Mouse (Mus musculus): Measurements from ENCODE around the gene Dcaf15. TPM values are rescaled to one million over a fixed set of nuclear protein-coding genes. Genes with fewer than 3 reads are reported as not detected.
A peak's percentile ranks its signal among the peaks of the same experiment; 100 is the strongest.

Dcaf15 gene
- polyA plus RNA-seq, 1 experiment from 2014 or later = 8.4 TPM

- peaks cover 12% of the 10 kb centered on the region for H3K36me3 ChIP-seq (ENCODE audit: control insufficient read depth, insufficient read depth, low read length)
- H3K27me3 ChIP-seq (replicated peaks; ENCODE audit: control insufficient read depth, insufficient read depth, low read length) = no peaks in the 10 kb centered on the region
- ATAC-seq (ENCODE audit: low read depth) (no peak), DNase-seq (ENCODE audit: low spot score) (no peak)
- H3K4me2 ChIP-seq (ENCODE audit: low read depth, low read length) = no peak overlapping the region
- no peaks in the 10 kb centered on the region for H3K9me3 ChIP-seq (ENCODE audit: control insufficient read depth, low read length)
- no peak overlapping the region for H3K9ac ChIP-seq (ENCODE audit: low read depth, low read length)
- no peak overlapping the region for H3K27ac ChIP-seq (replicated peaks; ENCODE audit: low read depth, low read length)
- no peak overlapping the region for H3K4me3 ChIP-seq (ENCODE audit: low read depth, low read length)
- WGBS = 94% methylated on average over 6 of the region's 6 CpGs
- H3K4me1 ChIP-seq (ENCODE audit: control insufficient read depth, insufficient read depth, low read length) = peaks cover 6% of the 10 kb centered on the region; the same call in 1 of the 2 replicates
Observed at GRCm38 (mm10) chr8:84106216-84107040, 1.9 kb upstream of the Dcaf15 start.

GRCm38 (mm10) chr8:84105676-84106075 is 1.1 kb upstream of the Dcaf15 start:
- ATAC-seq (ENCODE audit: low read depth) (no peak), DNase-seq (ENCODE audit: low spot score) (no peak)
- H3K9me3 ChIP-seq (ENCODE audit: control insufficient read depth, low read length) = no peaks in the 10 kb centered on the region
- no peak overlapping the region for H3K27ac ChIP-seq (replicated peaks; ENCODE audit: low read depth, low read length)
- 82% methylated on average over 2 of the region's 2 CpGs for WGBS
- no peaks in the 10 kb centered on the region for H3K27me3 ChIP-seq (replicated peaks; ENCODE audit: control insufficient read depth, insufficient read depth, low read length)
- H3K4me2 ChIP-seq (ENCODE audit: low read depth, low read length) = no peak overlapping the region
- H3K4me1 ChIP-seq (ENCODE audit: control insufficient read depth, insufficient read depth, low read length) = peaks cover 6% of the 10 kb centered on the region; the same call in 1 of the 2 replicates
- H3K9ac ChIP-seq (ENCODE audit: low read depth, low read length) = no peak overlapping the region; the same call in 1 of the 2 replicates
- H3K4me3 ChIP-seq (ENCODE audit: low read depth, low read length) = no peak overlapping the region
- H3K36me3 ChIP-seq (ENCODE audit: control insufficient read depth, insufficient read depth, low read length) = peaks cover 15% of the 10 kb centered on the region

DNA sequence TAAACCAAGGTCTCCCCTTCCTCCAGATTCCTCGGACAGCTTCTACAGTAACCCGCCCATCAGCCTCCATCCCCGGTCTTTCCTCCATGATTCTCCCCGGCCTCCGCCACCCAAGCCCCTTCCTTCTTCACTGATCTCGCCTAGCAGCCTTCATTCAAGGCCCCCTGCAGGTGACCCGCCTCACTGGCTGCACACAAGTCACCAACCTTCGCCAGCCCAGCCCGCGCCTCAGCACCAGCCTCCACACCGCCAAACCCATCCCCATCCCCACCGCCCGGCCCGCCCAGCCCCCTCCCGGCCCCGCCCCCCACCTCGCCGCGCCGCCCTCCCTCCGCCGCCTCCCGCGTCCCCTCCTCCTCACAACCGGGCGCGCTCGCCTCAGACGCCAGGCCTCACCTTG is 347 bp downstream of the Dcaf15 start:
- H3K36me3 ChIP-seq (ENCODE audit: control insufficient read depth, insufficient read depth, low read length) = peaks cover 18% of the 10 kb centered on the region
- peaks cover 6% of the 10 kb centered on the region; the same call in 1 of the 2 replicates for H3K4me1 ChIP-seq (ENCODE audit: control insufficient read depth, insufficient read depth, low read length)
- peak overlapping the region; percentile 87 for H3K27ac ChIP-seq (replicated peaks; ENCODE audit: low read depth, low read length)
- DNase-seq (ENCODE audit: low spot score) (peak; percentile 81), ATAC-seq (ENCODE audit: low read depth) (peak; percentile 80)
- H3K27me3 ChIP-seq (replicated peaks; ENCODE audit: control insufficient read depth, insufficient read depth, low read length) = no peaks in the 10 kb centered on the region
- peak overlapping the region; percentile 79 for H3K9ac ChIP-seq (ENCODE audit: low read depth, low read length)
- H3K4me3 ChIP-seq (ENCODE audit: low read depth, low read length) = peak overlapping the region; percentile 70
- no peaks in the 10 kb centered on the region for H3K9me3 ChIP-seq (ENCODE audit: control insufficient read depth, low read length)
- peak overlapping the region; percentile 75 for H3K4me2 ChIP-seq (ENCODE audit: low read depth, low read length)
- WGBS = under 1% methylated on average over 22 of the region's 29 CpGs

- Histone ChIP-seq H3K4me1 (ENCODE audit: control insufficient read depth, insufficient read depth, low read length) (peaks cover 6% of the 10 kb centered on the region; the same call in 1 of the 2 replicates), H3K36me3 (ENCODE audit: control insufficient read depth, insufficient read depth, low read length) (peaks cover 21% of the 10 kb centered on the region), H3K9ac (ENCODE audit: low read depth, low read length) (peak overlapping the region; percentile 79), H3K9me3 (ENCODE audit: control insufficient read depth, low read length) (no peaks in the 10 kb centered on the region), H3K4me3 (ENCODE audit: low read depth, low read length) (peak overlapping the region; percentile 70), H3K4me2 (ENCODE audit: low read depth, low read length) (peak overlapping the region; percentile 75), H3K27me3 (replicated peaks; ENCODE audit: control insufficient read depth, insufficient read depth, low read length) (no peaks in the 10 kb centered on the region), H3K27ac (replicated peaks; ENCODE audit: low read depth, low read length) (no peak overlapping the region)
- ATAC-seq (ENCODE audit: low read depth) = no peak
- WGBS = 46% methylated on average over 3 of the region's 3 CpGs
- no peak for DNase-seq (ENCODE audit: low spot score)
Observed at GRCm38 (mm10) chr8:84103601-84104000, 967 bp downstream of the Dcaf15 start.

DNA sequence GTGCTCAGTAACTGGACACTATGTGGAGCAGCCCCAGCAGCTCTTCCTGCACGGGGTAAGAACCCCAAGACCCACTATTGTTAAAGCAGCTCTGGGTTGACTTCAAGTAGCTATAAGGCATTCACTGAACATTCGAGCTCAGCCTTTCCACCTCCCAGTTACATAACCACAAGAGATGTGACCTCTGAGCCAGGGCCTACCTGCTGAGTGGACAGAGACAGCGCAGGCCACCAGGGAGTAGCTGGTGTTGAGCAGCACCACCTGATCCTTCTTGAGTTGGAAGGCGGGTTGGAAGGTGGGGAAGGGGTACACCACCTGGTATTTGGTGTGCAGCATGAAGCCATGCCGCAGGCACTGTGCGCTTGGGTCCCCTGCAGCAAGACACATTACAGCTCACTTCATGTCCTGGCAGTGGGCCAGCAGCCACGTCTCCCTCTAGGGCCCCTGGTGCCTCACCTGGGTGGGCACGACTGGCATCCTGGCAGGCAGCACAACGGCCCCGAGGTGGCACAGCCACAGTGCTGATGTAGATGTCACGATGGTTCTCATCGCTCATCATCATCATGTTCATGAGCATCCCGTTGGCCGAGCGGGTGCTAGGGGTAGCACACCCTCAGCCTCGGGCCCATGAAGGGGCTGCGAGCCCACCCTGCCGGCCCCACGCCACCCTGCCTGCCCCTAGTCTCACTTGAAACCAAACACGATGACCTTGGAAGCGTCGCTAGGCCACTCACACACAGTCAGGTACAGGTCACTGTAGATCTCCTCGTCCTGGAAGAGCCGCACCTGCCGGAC is 2.9 kb downstream of the Dcaf15 start:
- Histone ChIP-seq H3K4me1 (ENCODE audit: control insufficient read depth, insufficient read depth, low read length) (peaks cover 6% of the 10 kb centered on the region; the same call in 1 of the 2 replicates), H3K4me2 (ENCODE audit: low read depth, low read length) (no peak overlapping the region), H3K27me3 (replicated peaks; ENCODE audit: control insufficient read depth, insufficient read depth, low read length) (no peaks in the 10 kb centered on the region), H3K9ac (ENCODE audit: low read depth, low read length) (no peak overlapping the region), H3K4me3 (ENCODE audit: low read depth, low read length) (no peak overlapping the region), H3K9me3 (ENCODE audit: control insufficient read depth, low read length) (no peaks in the 10 kb centered on the region), H3K36me3 (ENCODE audit: control insufficient read depth, insufficient read depth, low read length) (peaks cover 40% of the 10 kb centered on the region), H3K27ac (replicated peaks; ENCODE audit: low read depth, low read length) (no peak overlapping the region)
- no peak for ATAC-seq (ENCODE audit: low read depth)
- DNase-seq (ENCODE audit: low spot score) = no peak
- 91% methylated on average over 25 of the region's 25 CpGs for WGBS

GRCm38 (mm10) chr8:84098376-84098775 is 6.2 kb downstream of the Dcaf15 start:
- no peak for DNase-seq (ENCODE audit: low spot score)
- ATAC-seq (ENCODE audit: low read depth) = no peak
- H3K27me3 ChIP-seq (replicated peaks; ENCODE audit: control insufficient read depth, insufficient read depth, low read length) = no peaks in the 10 kb centered on the region
- H3K9me3 ChIP-seq (ENCODE audit: control insufficient read depth, low read length) = no peaks in the 10 kb centered on the region
- H3K4me1 ChIP-seq (ENCODE audit: control insufficient read depth, insufficient read depth, low read length) = peaks cover 3% of the 10 kb centered on the region; the same call in 1 of the 2 replicates
- H3K27ac ChIP-seq (replicated peaks; ENCODE audit: low read depth, low read length) = no peak overlapping the region
- H3K4me2 ChIP-seq (ENCODE audit: low read depth, low read length) = no peak overlapping the region
- no peak overlapping the region for H3K4me3 ChIP-seq (ENCODE audit: low read depth, low read length)
- H3K36me3 ChIP-seq (ENCODE audit: control insufficient read depth, insufficient read depth, low read length) = peaks cover 72% of the 10 kb centered on the region
- no peak overlapping the region for H3K9ac ChIP-seq (ENCODE audit: low read depth, low read length)
- WGBS = 98% methylated on average over 6 of the region's 7 CpGs

GRCm38 (mm10) chr8:84096061-84096460 is 8.5 kb downstream of the Dcaf15 start:
- H3K36me3 ChIP-seq (ENCODE audit: control insufficient read depth, insufficient read depth, low read length) = peaks cover 82% of the 10 kb centered on the region
- H3K4me2 ChIP-seq (ENCODE audit: low read depth, low read length) = no peak overlapping the region
- 76% methylated on average over 6 of the region's 8 CpGs for WGBS
- no peak overlapping the region for H3K4me3 ChIP-seq (ENCODE audit: low read depth, low read length)
- no peak overlapping the region for H3K9ac ChIP-seq (ENCODE audit: low read depth, low read length)
- H3K4me1 ChIP-seq (ENCODE audit: control insufficient read depth, insufficient read depth, low read length) = no peaks in the 10 kb centered on the region
- H3K9me3 ChIP-seq (ENCODE audit: control insufficient read depth, low read length) = no peaks in the 10 kb centered on the region
- ATAC-seq (ENCODE audit: low read depth) = no peak
- H3K27ac ChIP-seq (replicated peaks; ENCODE audit: low read depth, low read length) = no peak overlapping the region
- no peak for DNase-seq (ENCODE audit: low spot score)
- H3K27me3 ChIP-seq (replicated peaks; ENCODE audit: control insufficient read depth, insufficient read depth, low read length) = no peaks in the 10 kb centered on the region

- peaks cover 95% of the 10 kb centered on the region for H3K36me3 ChIP-seq (ENCODE audit: control insufficient read depth, insufficient read depth, low read length)
Observed at GRCm38 (mm10) chr8:84090585-84090984, 14.0 kb downstream of the Dcaf15 start.

More at GRCm38 (mm10) chr8:84090585-84090984, 14.0 kb downstream of the Dcaf15 start:
- WGBS = 91% methylated on average over 8 of the region's 8 CpGs
- no peak for ATAC-seq (ENCODE audit: low read depth)
- no peak overlapping the region for H3K27ac ChIP-seq (replicated peaks; ENCODE audit: low read depth, low read length)
- DNase-seq (ENCODE audit: low spot score) = no peak
- no peak overlapping the region for H3K9ac ChIP-seq (ENCODE audit: low read depth, low read length)
- no peak overlapping the region for H3K4me2 ChIP-seq (ENCODE audit: low read depth, low read length)
- no peaks in the 10 kb centered on the region for H3K9me3 ChIP-seq (ENCODE audit: control insufficient read depth, low read length)
- H3K27me3 ChIP-seq (replicated peaks; ENCODE audit: control insufficient read depth, insufficient read depth, low read length) = no peaks in the 10 kb centered on the region
- no peaks in the 10 kb centered on the region for H3K4me1 ChIP-seq (ENCODE audit: control insufficient read depth, insufficient read depth, low read length)
- H3K4me3 ChIP-seq (ENCODE audit: low read depth, low read length) = no peak overlapping the region
